Mouse (Mus musculus) intestine, embryonic 14.5 days (tissue): ENCODE measurements at regions not wholly inside any gene's neighbourhood (a gene's known extent, or its start where the extent isn't known, plus 50 kb on each side); places are given as distances from the start of the nearest gene placed in this dataset.

Source experiments
- ATAC-seq: fragments of 200-750 bp; cut with Nextera tagmentation; replicated peaks from 2 replicates; pipeline ENCODE4 v1.8.0; 2017; ENCODE audit warnings: low read depth, moderate number of reproducible peaks, moderate TSS enrichment, moderate library complexity; ENCODE audit not compliant: low FRiP score, low TSS enrichment
- DNase-seq: peaks from one replicate; pipeline ENCODE4 v3.0.0-alpha.2; 2018; ENCODE audit warnings: low spot score
- H3K27ac ChIP-seq: fragments of 300-500 bp; sonication (generic); 2 replicates; pipeline ENCODE4 v1.5.1; 2014; ENCODE audit warnings: low read depth, mild to moderate bottlenecking, control low read depth
- H3K27me3 ChIP-seq: fragments of 300-500 bp; sonication (generic); replicated peaks from 2 replicates; pipeline ENCODE4 v1.6.1; 2014; ENCODE audit warnings: low read length, control low read depth; ENCODE audit not compliant: control insufficient read depth, insufficient read depth
- H3K36me3 ChIP-seq: fragments of 300-500 bp; sonication (generic); 2 replicates; pipeline ENCODE4 v1.6.1; 2014; ENCODE audit warnings: low read length, control low read depth; ENCODE audit not compliant: control insufficient read depth, insufficient read depth
- H3K4me1 ChIP-seq: fragments of 300-500 bp; sonication (generic); replicated peaks from 2 replicates; pipeline ENCODE4 v1.6.1; 2014; ENCODE audit warnings: low read length, control low read depth, mixed read lengths; ENCODE audit not compliant: control insufficient read depth, insufficient read depth
- H3K4me2 ChIP-seq: fragments of 300-500 bp; sonication (generic); 2 replicates; pipeline ENCODE4 v1.6.1; 2014; ENCODE audit warnings: low read length
- H3K4me3 ChIP-seq: fragments of 300-500 bp; sonication (generic); 2 replicates; pipeline ENCODE4 v1.5.1; 2014; ENCODE audit warnings: low read depth, low read length, control low read depth, mixed read lengths
- H3K9ac ChIP-seq: fragments of 300-500 bp; sonication (generic); 2 replicates; pipeline ENCODE4 v1.6.1; 2014; ENCODE audit warnings: mild to moderate bottlenecking, low read length
- H3K9me3 ChIP-seq: fragments of 300-500 bp; sonication (generic); 2 replicates; pipeline ENCODE4 v1.6.1; 2016; ENCODE audit warnings: low read length, control low read depth; ENCODE audit not compliant: control insufficient read depth
- WGBS: fragments of 180-500 bp; shearing (Covaris S2); extraction: QIAGEN DNeasy Blood & Tissue Kit; methylation state at CpG from one replicate; pipeline ENCODE4 v1.1.7; 2014; 5-methylcytosine and 5-hydroxymethylcytosine counted together

DNA sequence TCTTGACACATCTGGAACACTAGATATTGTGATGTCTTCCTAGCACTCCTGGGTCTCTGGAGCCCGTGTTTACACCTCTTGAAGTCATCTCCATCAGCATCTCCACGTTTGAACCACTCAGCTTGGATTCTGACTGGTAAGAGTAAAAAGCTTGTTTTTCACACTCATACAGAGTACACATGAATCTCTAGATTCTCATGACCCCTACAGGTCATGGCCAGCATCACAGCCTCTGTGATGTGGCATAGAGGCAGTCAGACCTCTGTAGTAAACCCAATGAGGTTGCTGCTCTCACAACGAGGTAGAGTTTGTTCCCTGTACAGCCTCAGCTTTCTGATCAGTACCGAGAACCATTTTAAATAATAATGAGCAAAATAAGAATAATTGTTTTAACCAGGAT, 542.3 kb upstream of the Tmem132c start:
- Histone ChIP-seq H3K9ac (no peak overlapping the region), H3K4me1 (no peaks in the 10 kb centered on the region), H3K36me3 (no peaks in the 10 kb centered on the region), H3K9me3 (no peaks in the 10 kb centered on the region), H3K4me3 (no peak overlapping the region), H3K27ac (no peak overlapping the region), H3K27me3 (no peaks in the 10 kb centered on the region), H3K4me2 (no peak overlapping the region)
- ATAC-seq (no peak), DNase-seq (no peak)
- 53% methylated on average over 4 of the region's 4 CpGs for WGBS

DNA sequence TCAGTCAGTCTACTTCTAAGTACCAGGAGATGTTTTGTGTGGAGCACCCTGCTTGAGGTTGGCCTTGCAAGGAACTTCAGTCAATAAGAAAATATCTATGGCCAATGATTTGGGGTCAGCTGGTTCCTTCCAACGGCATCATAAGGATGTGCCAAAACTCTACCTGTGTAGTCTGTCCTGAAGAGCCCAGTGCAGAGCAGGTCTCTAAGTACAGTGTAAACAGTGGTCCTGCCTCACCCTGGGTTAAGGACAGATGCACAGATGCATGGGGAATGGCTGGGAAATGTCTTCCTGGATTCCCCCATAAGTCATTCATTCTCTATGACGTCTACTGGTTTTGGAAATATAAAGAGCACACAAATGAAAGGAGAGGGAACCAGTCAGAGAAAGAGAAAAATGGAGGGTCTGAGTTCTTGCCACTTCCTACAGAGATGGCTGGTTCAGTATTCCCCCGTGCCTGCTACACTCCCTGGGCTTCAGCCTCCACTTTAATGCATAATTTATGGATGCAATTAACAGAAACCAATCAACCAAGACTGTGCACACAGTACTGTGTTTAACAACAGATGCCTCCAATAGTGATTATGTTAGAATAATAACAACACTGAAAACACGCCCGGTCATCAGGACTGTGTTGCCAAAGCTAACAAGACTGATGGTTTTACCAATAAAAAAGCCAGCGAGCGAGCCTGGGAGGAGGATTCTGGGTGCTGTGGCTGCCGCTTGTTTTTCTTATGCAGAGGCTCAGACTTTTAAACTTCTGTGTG, 537.9 kb upstream of the Tmem132c start:
- no peaks in the 10 kb centered on the region for H3K4me1 ChIP-seq
- 70% methylated on average over 8 of the region's 8 CpGs for WGBS
- H3K27me3 ChIP-seq, result 0 out of 2 replicates have a peak, but pooled peaks cover 3% of the 10 kb centered on the region
- H3K4me3 ChIP-seq, result no peak overlapping the region
- no peak overlapping the region for H3K9ac ChIP-seq
- H3K27ac ChIP-seq, result no peak overlapping the region
- 0 out of 2 replicates have a peak, but pooled peaks cover 2% of the 10 kb centered on the region for H3K9me3 ChIP-seq
- DNase-seq (no peak), ATAC-seq (no peak)
- no peak overlapping the region for H3K4me2 ChIP-seq
- no peaks in the 10 kb centered on the region for H3K36me3 ChIP-seq

DNA sequence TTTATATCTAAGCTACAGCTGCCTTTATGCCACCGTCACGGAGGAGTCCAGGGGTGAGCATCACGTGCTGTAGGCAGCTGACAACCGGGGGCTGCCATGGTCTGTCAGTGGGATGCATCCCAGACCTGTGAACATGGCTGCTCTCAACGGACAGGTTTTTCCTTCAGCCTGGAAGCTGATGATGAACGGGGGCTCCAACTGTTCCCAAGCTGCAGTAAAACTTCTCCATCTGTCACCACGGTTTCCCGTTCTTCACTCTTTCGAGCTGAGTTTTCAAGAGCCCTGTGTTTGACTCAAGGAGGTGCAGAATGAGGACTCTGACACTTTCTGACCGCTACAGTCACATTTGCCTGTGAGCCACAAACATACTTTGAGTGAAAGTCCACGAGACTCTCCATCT, 535.7 kb upstream of the Tmem132c start:
- no peak overlapping the region for H3K4me2 ChIP-seq
- WGBS, result 42% methylated on average over 11 of the region's 11 CpGs
- 0 out of 2 replicates have a peak, but pooled peaks cover 2% of the 10 kb centered on the region for H3K9me3 ChIP-seq
- 0 out of 2 replicates have a peak, but pooled peaks cover 3% of the 10 kb centered on the region for H3K27me3 ChIP-seq
- no peak overlapping the region for H3K9ac ChIP-seq
- DNase-seq (no peak), ATAC-seq (no peak)
- no peak overlapping the region for H3K4me3 ChIP-seq
- no peaks in the 10 kb centered on the region for H3K4me1 ChIP-seq
- H3K27ac ChIP-seq, result no peak overlapping the region
- H3K36me3 ChIP-seq, result no peaks in the 10 kb centered on the region

DNA sequence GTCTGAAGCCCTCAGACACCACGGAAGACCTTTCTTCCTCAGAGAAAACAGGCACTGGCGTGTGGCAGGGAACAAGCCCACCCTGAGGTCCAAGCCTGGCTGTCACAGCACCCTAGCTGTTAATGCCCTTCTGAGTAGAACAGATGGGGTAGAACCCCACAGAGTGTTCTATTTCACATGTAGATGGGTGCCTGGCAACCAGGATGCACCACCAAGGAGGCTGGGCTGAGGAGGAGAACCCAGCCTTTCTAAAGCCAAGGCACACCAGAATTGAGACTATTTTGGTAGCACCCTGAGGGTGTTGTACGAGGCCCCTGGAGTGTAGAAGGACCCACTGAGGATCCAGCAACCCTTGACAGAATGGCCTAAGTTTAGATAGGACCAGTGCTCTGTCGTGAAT, 534.9 kb upstream of the Tmem132c start:
- ATAC-seq, result no peak
- WGBS, result 82% methylated on average over 4 of the region's 4 CpGs

GRCm38 (mm10) chr5:126714672-126715071, 526.9 kb upstream of the Tmem132c start:
- no peak for ATAC-seq
- Histone ChIP-seq H3K27ac (no peak overlapping the region), H3K27me3 (no peaks in the 10 kb centered on the region), H3K4me2 (no peak overlapping the region), H3K4me1 (no peaks in the 10 kb centered on the region), H3K9me3 (no peaks in the 10 kb centered on the region), H3K4me3 (no peak overlapping the region), H3K36me3 (no peaks in the 10 kb centered on the region), H3K9ac (no peak overlapping the region)
- no peak for DNase-seq
- WGBS, result 30% methylated on average over 6 of the region's 6 CpGs

More for the DNA sequence above, 534.9 kb upstream of the Tmem132c start:
- Histone ChIP-seq H3K4me1 (no peaks in the 10 kb centered on the region), H3K4me2 (no peak overlapping the region), H3K9me3 (0 out of 2 replicates have a peak, but pooled peaks cover 2% of the 10 kb centered on the region), H3K36me3 (no peaks in the 10 kb centered on the region), H3K4me3 (no peak overlapping the region), H3K27me3 (0 out of 2 replicates have a peak, but pooled peaks cover 3% of the 10 kb centered on the region), H3K9ac (no peak overlapping the region), H3K27ac (no peak overlapping the region)
- no peak for DNase-seq

GRCm38 (mm10) chr5:126718421-126718820, 523.2 kb upstream of the Tmem132c start:
- Histone ChIP-seq H3K4me2 (no peak overlapping the region), H3K36me3 (no peaks in the 10 kb centered on the region), H3K27ac (no peak overlapping the region), H3K4me1 (no peaks in the 10 kb centered on the region), H3K9ac (no peak overlapping the region), H3K27me3 (no peaks in the 10 kb centered on the region), H3K9me3 (no peaks in the 10 kb centered on the region), H3K4me3 (no peak overlapping the region)
- DNase-seq (no peak), ATAC-seq (no peak)
- WGBS, result 90% methylated on average over 2 of the region's 2 CpGs

DNA sequence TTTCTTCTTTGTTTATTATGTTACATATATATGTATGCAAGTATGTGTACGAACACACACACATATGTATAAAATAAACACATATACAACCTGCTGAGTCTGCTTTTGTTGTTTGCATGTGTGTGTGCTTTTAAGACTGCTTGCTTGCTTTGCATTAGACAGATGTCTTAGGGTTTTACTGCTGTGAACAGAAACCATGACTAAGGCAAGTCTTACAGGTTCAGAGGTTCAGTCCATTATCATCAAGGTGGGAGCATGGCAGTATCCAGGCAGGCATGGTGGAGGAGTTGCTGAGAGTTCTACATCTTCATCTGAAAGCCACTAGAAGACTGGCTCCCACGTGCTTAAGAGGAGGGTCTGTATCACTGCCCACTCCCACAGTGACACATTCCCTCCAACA, 520.3 kb upstream of the Tmem132c start:
- DNase-seq (no peak), ATAC-seq (no peak)
- H3K36me3 ChIP-seq, result no peaks in the 10 kb centered on the region
- H3K27ac ChIP-seq, result no peak overlapping the region
- H3K27me3 ChIP-seq, result no peaks in the 10 kb centered on the region
- 87% methylated on average over 2 of the region's 2 CpGs for WGBS
- no peaks in the 10 kb centered on the region for H3K4me1 ChIP-seq
- no peaks in the 10 kb centered on the region for H3K9me3 ChIP-seq
- no peak overlapping the region for H3K9ac ChIP-seq
- H3K4me3 ChIP-seq, result no peak overlapping the region
- H3K4me2 ChIP-seq, result no peak overlapping the region

GRCm38 (mm10) chr5:126723304-126724295, 518.0 kb upstream of the Tmem132c start:
- H3K4me3 ChIP-seq, result no peak overlapping the region
- 64% methylated on average over 10 of the region's 10 CpGs for WGBS
- no peaks in the 10 kb centered on the region for H3K9me3 ChIP-seq
- H3K4me1 ChIP-seq, result no peaks in the 10 kb centered on the region
- DNase-seq (no peak), ATAC-seq (no peak)
- no peaks in the 10 kb centered on the region for H3K27me3 ChIP-seq
- no peak overlapping the region for H3K9ac ChIP-seq
- H3K27ac ChIP-seq, result no peak overlapping the region
- no peaks in the 10 kb centered on the region for H3K36me3 ChIP-seq
- no peak overlapping the region for H3K4me2 ChIP-seq
